Mouse (Mus musculus) forebrain, embryonic 11.5 days (tissue): Measurements from ENCODE around the gene Usp5. TPM values are rescaled to one million over a fixed set of nuclear protein-coding genes. Genes with fewer than 3 reads are reported as not detected.

ENCODE experiments used
- ATAC-seq: fragments of 200-750 bp; cut with Nextera tagmentation; replicated peaks from 2 replicates; pipeline ENCODE4 v1.8.0; 2017; ENCODE audit warnings: moderate TSS enrichment; ENCODE audit not compliant: low FRiP score
- DNase-seq: peaks from one replicate; pipeline ENCODE4 v3.0.0-alpha.2; 2017; ENCODE audit warnings: low spot score
- H3K27ac ChIP-seq: fragments of 300-500 bp; sonication (generic); 2 replicates; pipeline ENCODE4 v1.5.1; 2014; ENCODE audit warnings: low read depth, low read length
- H3K27me3 ChIP-seq: fragments of 300-500 bp; sonication (generic); 2 replicates; pipeline ENCODE4 v1.6.1; 2014; ENCODE audit warnings: mild to moderate bottlenecking, low read length, mixed read lengths; ENCODE audit not compliant: control insufficient read depth, insufficient read depth
- H3K36me3 ChIP-seq: fragments of 300-500 bp; sonication (generic); 2 replicates; pipeline ENCODE4 v1.6.1; 2014; ENCODE audit warnings: mild to moderate bottlenecking, low read length, moderate library complexity, mixed read lengths; ENCODE audit not compliant: control insufficient read depth, insufficient read depth
- H3K4me1 ChIP-seq: fragments of 300-500 bp; sonication (generic); replicated peaks from 2 replicates; pipeline ENCODE4 v1.6.1; 2014; ENCODE audit warnings: low read length, mixed read lengths; ENCODE audit not compliant: control insufficient read depth, insufficient read depth
- H3K4me2 ChIP-seq: fragments of 300-500 bp; sonication (generic); 2 replicates; pipeline ENCODE4 v1.6.1; 2014; ENCODE audit warnings: low read depth, mild to moderate bottlenecking, low read length, moderate library complexity, mixed read lengths; ENCODE audit not compliant: severe bottlenecking
- H3K4me3 ChIP-seq: fragments of 300-500 bp; sonication (generic); 2 replicates; pipeline ENCODE4 v1.5.1; 2014; ENCODE audit warnings: low read depth, low read length
- H3K9ac ChIP-seq: fragments of 300-500 bp; sonication (generic); 2 replicates; pipeline ENCODE4 v1.6.1; 2014; ENCODE audit warnings: low read length
- H3K9me3 ChIP-seq: fragments of 300-500 bp; sonication (generic); 2 replicates; pipeline ENCODE4 v1.6.1; 2016; ENCODE audit warnings: low read length, mixed read lengths; ENCODE audit not compliant: control insufficient read depth
- WGBS: fragments of 180-500 bp; shearing (Covaris S2); extraction: QIAGEN DNeasy Blood & Tissue Kit; methylation state at CpG from one replicate; pipeline ENCODE4 v1.1.7; 2014; 5-methylcytosine and 5-hydroxymethylcytosine counted together
- polyA plus RNA-seq: library from polyadenylated mRNA; unstranded; fragments of >200 nt; fragmentation: Nextera tagmentation; extraction: Ambion mirVana; gene quantifications from 2 replicates; pipeline ENCODE4 v1.2.1, GENCODE M21; 2014

Gene Usp5
- polyA plus RNA-seq, 1 experiment from 2014 or later: 182 TPM

- H3K27ac ChIP-seq: no peak overlapping the region
- H3K4me3 ChIP-seq: no peak overlapping the region
- peaks cover 10% of the 10 kb centered on the region; the same call in 1 of the 2 replicates for H3K4me1 ChIP-seq
- H3K9ac ChIP-seq: no peak overlapping the region
- DNase-seq (peak; percentile 14), ATAC-seq (no peak)
- H3K27me3 ChIP-seq: no peaks in the 10 kb centered on the region; the same call in none of the 2 replicates
- no peaks in the 10 kb centered on the region for H3K9me3 ChIP-seq
- no peaks in the 10 kb centered on the region; the same call in 1 of the 2 replicates for H3K36me3 ChIP-seq
- WGBS: 81% methylated on average over 12 of the region's 12 CpGs
- H3K4me2 ChIP-seq: no peak overlapping the region
Observed at GRCm38 (mm10) chr6:124854647-124855046, 25.4 kb upstream of the Usp5 start.

GRCm38 (mm10) chr6:124850535-124850934 is 21.3 kb upstream of the Usp5 start:
- H3K36me3 ChIP-seq: no peaks in the 10 kb centered on the region; the same call in 1 of the 2 replicates
- 64% methylated on average over 8 of the region's 8 CpGs for WGBS
- H3K27ac ChIP-seq: no peak overlapping the region
- no peaks in the 10 kb centered on the region for H3K9me3 ChIP-seq
- H3K4me3 ChIP-seq: no peak overlapping the region
- H3K4me2 ChIP-seq: no peak overlapping the region
- DNase-seq (no peak), ATAC-seq (no peak)
- no peaks in the 10 kb centered on the region for H3K27me3 ChIP-seq
- peaks cover 2% of the 10 kb centered on the region; the same call in 1 of the 2 replicates for H3K4me1 ChIP-seq
- H3K9ac ChIP-seq: no peak overlapping the region

- DNase-seq (peak; percentile 98), ATAC-seq (peak; percentile 91)
- Histone ChIP-seq H3K27me3 (no peaks in the 10 kb centered on the region), H3K4me1 (peaks cover 2% of the 10 kb centered on the region; the same call in 1 of the 2 replicates), H3K9ac (no peak overlapping the region), H3K36me3 (no peaks in the 10 kb centered on the region), H3K4me2 (0 out of 2 replicates have a peak overlapping the region, but pooled peaks have one; percentile 9), H3K27ac (0 out of 2 replicates have a peak overlapping the region, but pooled peaks have one; percentile 7), H3K9me3 (no peaks in the 10 kb centered on the region), H3K4me3 (no peak overlapping the region)
- WGBS: 10% methylated on average over 9 of the region's 9 CpGs
Observed at GRCm38 (mm10) chr6:124847305-124847704, 18.0 kb upstream of the Usp5 start.

GRCm38 (mm10) chr6:124840241-124841167 is 11.2 kb upstream of the Usp5 start, which contains the start of gene Gnb3:
TSS of gene Gnb3 (minus strand) at chr6:124840275.
- ATAC-seq: peak; percentile 31
- DNase-seq: no peak
- no peak within 1 kb of the TSS; the same call in 1 of the 2 replicates for H3K27ac ChIP-seq
- no peaks in the 10 kb centered on the region for H3K27me3 ChIP-seq
- no peaks in the 10 kb centered on the region; the same call in 1 of the 2 replicates for H3K36me3 ChIP-seq
- no peaks in the 10 kb centered on the region for H3K9me3 ChIP-seq
- peaks cover 7% of the 10 kb centered on the region; the same call in 1 of the 2 replicates for H3K4me1 ChIP-seq
- H3K4me2 ChIP-seq: 0 out of 2 replicates have a peak within 1 kb of the TSS, but pooled peaks have one; percentile 2
- H3K9ac ChIP-seq: peak within 1 kb of the TSS; percentile 20
- 23% methylated on average over 15 of the region's 15 CpGs for WGBS
- no peak within 1 kb of the TSS for H3K4me3 ChIP-seq

- H3K4me3 ChIP-seq: no peak overlapping the region
- peaks cover 7% of the 10 kb centered on the region; the same call in 1 of the 2 replicates for H3K4me1 ChIP-seq
- H3K9ac ChIP-seq: peak overlapping the region; percentile 20
- H3K27ac ChIP-seq: no peak overlapping the region; the same call in 1 of the 2 replicates
- DNase-seq: no peak
- H3K27me3 ChIP-seq: no peaks in the 10 kb centered on the region
- H3K9me3 ChIP-seq: no peaks in the 10 kb centered on the region
- ATAC-seq: 0 out of 2 replicates have a peak, but pooled peaks have one; percentile 10
- 15% methylated on average over 8 of the region's 8 CpGs for WGBS
- H3K4me2 ChIP-seq: 0 out of 2 replicates have a peak overlapping the region, but pooled peaks have one; percentile 2
- no peaks in the 10 kb centered on the region; the same call in 1 of the 2 replicates for H3K36me3 ChIP-seq
Observed at GRCm38 (mm10) chr6:124839805-124840204, 10.5 kb upstream of the Usp5 start.

- no peak overlapping the region for H3K4me3 ChIP-seq
- H3K27ac ChIP-seq: no peak overlapping the region
- ATAC-seq (no peak), DNase-seq (no peak)
- 89% methylated on average over 7 of the region's 7 CpGs for WGBS
- H3K4me1 ChIP-seq: peaks cover 11% of the 10 kb centered on the region; the same call in 1 of the 2 replicates
- H3K9me3 ChIP-seq: no peaks in the 10 kb centered on the region
- H3K9ac ChIP-seq: no peak overlapping the region
- peaks cover 3% of the 10 kb centered on the region; the same call in 1 of the 2 replicates for H3K36me3 ChIP-seq
- H3K4me2 ChIP-seq: no peak overlapping the region
- no peaks in the 10 kb centered on the region for H3K27me3 ChIP-seq
Observed at GRCm38 (mm10) chr6:124836411-124836810, 7.1 kb upstream of the Usp5 start.

GRCm38 (mm10) chr6:124835531-124835930 is 6.2 kb upstream of the Usp5 start:
- Histone ChIP-seq H3K9ac (no peak overlapping the region), H3K9me3 (no peaks in the 10 kb centered on the region), H3K4me1 (peaks cover 14% of the 10 kb centered on the region; the same call in 1 of the 2 replicates), H3K4me2 (no peak overlapping the region), H3K4me3 (no peak overlapping the region), H3K27me3 (no peaks in the 10 kb centered on the region), H3K36me3 (peaks cover 3% of the 10 kb centered on the region; the same call in 1 of the 2 replicates), H3K27ac (no peak overlapping the region)
- no peak for ATAC-seq
- WGBS: 65% methylated on average over 10 of the region's 10 CpGs
- DNase-seq: no peak

GRCm38 (mm10) chr6:124834512-124835081 is 5.3 kb upstream of the Usp5 start:
- no peaks in the 10 kb centered on the region for H3K27me3 ChIP-seq
- no peak for DNase-seq
- H3K27ac ChIP-seq: no peak overlapping the region
- WGBS: 84% methylated on average over 6 of the region's 6 CpGs
- H3K4me2 ChIP-seq: no peak overlapping the region
- ATAC-seq: no peak
- H3K36me3 ChIP-seq: peaks cover 3% of the 10 kb centered on the region; the same call in 1 of the 2 replicates
- H3K9ac ChIP-seq: no peak overlapping the region
- H3K9me3 ChIP-seq: no peaks in the 10 kb centered on the region
- peaks cover 7% of the 10 kb centered on the region; the same call in 1 of the 2 replicates for H3K4me1 ChIP-seq
- no peak overlapping the region for H3K4me3 ChIP-seq
